Mouse (Mus musculus) left cerebral cortex, postnatal 25 days (tissue): ENCODE results near the gene Csnk1e. TPM values are rescaled to one million over a fixed set of nuclear protein-coding genes. Genes with fewer than 3 reads are reported as not detected.
A peak's percentile ranks its signal among the peaks of the same experiment; 100 is the strongest.

Experiments
- DNase-seq, 2 experiments: peaks; one replicate each; pipeline ENCODE4 v3.0.0; 2022; ENCODE audit warnings: low spot score in 2 of 2, mixed read lengths in 1 of 2
- intact Hi-C: fragments of 180-260 bp; cut with DNase I; formaldehyde crosslinking; loops from one replicate; pipeline ENCODE4 v1.15.1; 2025
- total RNA-seq, 2 experiments: library from RNA; stranded (reverse); gene quantifications; 2 replicates each; pipeline ENCODE4 v1.2.3; 2021

Csnk1e gene
- total RNA-seq, 2 experiments from 2014 or later, result 133 to 141 TPM

DNA sequence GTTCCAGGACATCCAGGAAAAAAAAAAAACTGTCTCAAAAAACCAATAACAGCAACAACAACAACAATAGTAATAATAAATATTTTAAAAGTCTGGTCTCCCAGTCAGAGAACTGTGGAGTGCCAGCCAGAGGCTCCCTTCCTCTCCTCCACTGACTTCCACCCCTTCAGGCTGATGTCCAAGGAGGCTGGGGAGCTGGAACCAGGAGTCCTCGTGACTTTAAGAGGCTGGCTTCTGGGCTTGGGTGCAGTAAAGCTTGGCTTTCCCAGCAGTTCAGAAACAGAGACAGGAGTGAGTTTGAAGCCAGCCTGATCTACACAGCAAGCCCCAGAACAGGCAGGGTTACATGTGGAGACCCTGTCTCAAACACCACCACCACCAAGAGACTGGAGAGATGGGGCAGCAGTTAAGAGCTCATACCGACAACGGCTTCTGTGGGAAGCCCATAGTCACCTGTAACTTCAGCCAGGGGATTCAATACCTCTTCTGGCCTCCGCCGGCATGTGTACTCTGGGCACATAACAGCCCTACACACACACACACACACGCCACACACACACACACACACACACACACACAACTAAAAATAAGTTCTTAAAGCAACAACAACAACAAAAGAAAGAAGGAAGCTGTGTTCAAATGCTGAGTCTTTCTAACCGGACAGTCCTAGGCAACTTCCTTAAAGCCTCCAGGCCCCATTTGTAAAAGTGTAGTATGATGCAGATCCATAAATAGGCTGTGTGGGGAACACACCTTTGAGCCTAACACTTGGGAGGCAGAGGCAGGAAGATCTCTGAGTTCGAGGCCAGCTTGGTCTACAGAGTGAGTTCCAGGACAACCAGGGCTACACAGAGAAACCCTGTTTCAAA lies 9.3 kb downstream of the Csnk1e start:
- no peak for DNase-seq
- intact Hi-C loops, result no loop called here

DNA sequence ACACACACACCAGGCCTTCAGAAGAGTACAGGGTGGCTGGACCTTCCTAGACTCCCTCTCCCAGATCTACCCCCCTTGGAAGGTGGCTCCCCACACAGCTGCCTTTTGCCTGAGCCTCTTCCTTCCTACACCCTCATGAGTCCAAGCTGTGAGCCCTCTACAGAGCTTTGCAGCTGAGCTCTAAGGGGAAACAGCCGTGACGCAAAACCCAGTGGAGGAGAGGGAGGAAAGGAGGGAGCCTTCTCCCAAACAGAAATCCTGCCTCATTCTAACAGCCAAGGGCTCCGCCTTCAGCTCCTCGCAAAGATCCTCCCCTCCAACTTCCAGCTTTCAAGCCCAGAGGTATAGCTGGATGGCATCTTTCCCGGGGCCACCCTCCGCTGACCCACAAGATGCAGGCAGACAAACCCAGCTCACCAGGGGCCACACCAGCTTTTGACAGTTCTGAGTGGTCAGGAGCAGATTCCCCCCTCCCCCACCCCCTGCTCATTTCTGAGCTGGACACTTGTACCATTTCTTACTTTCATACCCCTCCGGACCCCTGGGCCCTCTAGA lies 11.4 kb downstream of the Csnk1e start:
- intact Hi-C loops, result no loop called here
- peak; percentile 44 to 92 for DNase-seq

DNA sequence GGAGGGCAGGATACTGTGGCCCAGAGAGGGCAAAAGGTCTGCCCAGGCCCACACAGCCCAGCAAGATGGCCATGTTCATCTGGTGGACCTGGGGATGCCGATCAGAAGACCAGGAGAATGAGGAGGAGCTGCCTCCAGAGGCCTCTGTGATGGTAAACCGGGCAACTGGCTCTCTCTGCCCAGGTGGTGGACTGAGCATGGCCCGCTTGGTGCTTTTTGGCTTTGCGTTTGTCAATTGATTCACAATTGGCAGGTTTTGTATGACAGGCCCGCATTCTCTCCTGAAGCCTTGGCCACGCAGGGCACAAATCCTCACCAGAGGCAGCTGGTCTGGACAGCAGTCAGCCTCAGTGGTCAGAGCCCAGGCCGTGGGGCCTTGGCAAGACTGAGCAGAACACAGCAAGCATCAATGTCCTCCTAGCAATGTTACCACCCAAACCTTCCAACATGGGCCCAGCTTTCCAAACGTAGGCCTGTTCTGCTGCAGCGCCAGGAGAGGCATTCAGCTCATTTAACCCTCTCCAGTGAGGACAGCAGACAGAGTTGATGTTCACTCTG lies 12.3 kb downstream of the Csnk1e start:
- intact Hi-C loops, result no loop called here
- DNase-seq, result no peak

DNA sequence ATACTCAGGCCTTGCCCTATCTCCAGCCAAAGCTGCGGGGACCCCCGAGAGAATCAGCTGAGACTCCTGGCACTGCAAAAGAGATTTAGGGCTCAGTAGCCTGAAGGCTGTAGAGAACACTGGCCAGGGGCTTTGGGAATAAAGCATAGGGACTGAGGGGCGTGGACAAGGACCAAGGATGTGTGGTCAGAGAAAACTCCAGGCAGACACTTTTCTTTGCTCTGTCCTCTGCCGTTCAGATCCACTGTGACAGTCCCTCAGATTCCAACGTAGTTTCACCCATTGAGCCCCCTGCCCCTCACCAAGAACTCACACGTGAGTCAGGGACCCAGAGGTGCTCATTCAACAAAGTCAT lies 13.1 kb downstream of the Csnk1e start:
- no peak for DNase-seq
- intact Hi-C loops, result no loop called here

DNA sequence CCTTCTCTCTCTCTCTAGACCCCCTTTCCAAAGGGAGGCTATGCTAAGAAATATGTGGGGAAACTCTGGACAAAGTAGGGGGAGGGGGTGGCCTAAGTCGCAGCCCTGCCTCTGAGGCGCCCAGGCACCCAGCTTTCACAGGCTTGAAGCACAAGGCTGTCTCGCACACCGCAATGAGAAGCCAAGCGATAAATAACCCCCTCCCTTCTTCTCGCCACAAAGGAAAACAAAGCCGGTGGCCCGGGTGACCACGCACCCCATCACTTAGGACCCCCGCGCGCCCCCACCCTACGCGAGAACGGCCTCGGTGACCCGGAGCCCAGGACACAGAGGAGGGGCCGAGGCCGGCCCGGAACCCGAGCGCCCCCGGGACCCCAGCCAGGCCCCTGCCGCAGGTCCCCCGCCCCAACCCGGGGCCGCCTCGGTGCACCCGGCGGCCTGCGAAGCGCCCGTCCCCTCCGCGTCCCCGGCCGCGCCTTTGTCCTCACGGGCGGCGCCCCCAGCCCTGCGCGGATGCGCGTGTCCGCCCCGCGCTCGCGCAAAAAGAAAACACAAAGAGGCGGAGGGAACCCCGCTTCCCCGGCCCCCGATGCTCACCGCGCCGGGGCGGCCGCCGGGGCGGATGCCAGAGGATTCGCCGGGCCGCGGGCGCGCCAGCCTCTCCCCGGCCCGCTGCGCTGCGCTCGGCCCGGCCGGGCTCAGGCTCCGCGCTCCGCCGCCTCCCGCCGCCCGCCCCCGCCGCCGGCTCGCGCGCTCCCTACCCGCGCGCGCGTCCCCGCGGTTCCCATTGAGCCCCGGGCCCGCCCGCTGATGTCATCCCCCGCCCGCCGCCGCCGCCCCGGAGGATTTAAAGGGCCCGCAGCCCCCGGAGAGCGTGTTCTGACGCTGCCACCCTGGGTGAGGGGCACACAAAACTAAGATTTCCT lies 13.8 kb downstream of the Csnk1e start:
- intact Hi-C loops, result loop anchor here (2.0 kb wide), 1 partner anchor 39 kb away; the partner anchor contains the start of gene Tmem184b
- peak; percentile 81 to 82 for DNase-seq

DNA sequence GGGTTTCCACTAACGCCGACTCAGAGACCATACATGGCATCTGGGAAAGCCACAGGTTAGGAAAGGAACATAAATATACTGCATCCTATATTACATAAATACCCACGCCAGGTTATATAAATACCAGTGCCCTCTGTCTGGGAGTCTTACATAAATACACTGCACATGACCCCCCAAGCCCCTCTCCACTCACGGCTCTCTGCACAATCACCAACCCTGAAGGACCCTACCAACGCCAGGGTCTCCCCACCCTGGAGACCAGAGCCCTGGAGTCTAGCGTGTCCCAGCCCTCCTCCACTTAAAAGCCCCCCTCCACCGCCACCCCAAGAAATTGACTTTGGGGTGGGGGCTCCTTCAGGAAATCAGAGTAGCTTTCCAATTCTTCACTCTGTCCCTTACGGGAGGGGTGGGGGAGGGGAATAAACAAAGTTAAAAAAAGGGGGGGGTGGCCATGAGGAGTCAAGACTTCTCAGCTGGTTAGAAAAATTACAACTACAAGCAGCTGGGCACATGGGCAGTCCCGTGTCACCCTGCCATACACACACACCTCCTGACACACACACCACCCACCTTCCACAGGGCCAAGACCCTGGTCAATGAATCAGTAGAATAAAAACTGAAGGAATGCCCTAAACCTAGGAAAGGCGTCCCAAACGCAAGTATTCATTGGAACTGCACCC lies 14.6 kb downstream of the Csnk1e start:
- intact Hi-C loops, result loop anchor here (2.0 kb wide), 1 partner anchor 38 kb away; the partner anchor contains the start of gene Tmem184b
- DNase-seq, result no peak

- DNase-seq, result peak; percentile 57 to 69
- intact Hi-C loops, result loop anchor here (2.0 kb wide), 1 partner anchor 37 kb away; the partner anchor contains the start of gene Tmem184b
These were observed 15.1 kb downstream of the Csnk1e start for GRCm38 (mm10) chr15:79440223-79440622.

DNA sequence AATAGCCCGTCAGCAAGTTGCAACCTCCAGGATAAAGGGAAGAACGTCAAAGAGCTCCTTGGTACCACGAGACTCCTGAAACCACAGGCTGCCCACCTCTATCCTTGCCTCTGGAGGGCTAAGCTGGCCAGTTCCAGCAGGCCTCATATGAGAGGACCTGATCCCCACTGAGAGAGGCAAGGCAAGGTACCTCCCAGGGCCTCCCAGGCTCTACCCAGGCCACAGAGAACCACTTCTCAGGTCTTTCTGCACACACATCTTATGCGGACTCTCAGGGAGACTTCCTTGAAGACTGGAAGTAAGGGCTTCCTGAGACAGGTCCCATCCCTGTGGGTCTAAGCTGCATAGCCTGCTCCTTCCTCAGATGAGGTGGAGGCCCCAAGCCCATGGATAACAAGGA lies 16.0 kb downstream of the Csnk1e start:
- DNase-seq, result no peak
- intact Hi-C loops, result no loop called here

DNA sequence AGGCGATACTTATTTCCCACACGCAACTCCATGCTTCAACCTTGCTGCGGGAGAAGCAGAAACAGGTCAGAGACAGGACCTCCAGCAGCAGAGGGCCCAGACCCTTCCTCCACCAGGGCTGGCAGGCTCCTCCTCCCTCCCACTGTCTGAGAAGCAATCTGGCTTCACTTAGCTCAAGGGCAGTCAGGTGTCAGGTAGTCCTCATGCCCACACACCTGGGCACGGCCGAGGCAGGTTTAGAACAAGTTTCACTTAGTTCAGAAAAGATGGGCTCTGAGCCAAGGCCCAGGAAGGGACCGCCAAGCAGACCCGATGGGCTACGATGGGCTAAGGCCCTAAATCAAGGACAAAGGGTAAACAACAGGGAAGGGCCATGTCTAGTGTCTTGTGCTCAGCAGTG lies 16.6 kb downstream of the Csnk1e start:
- no peak for DNase-seq
- intact Hi-C loops, result no loop called here

DNA sequence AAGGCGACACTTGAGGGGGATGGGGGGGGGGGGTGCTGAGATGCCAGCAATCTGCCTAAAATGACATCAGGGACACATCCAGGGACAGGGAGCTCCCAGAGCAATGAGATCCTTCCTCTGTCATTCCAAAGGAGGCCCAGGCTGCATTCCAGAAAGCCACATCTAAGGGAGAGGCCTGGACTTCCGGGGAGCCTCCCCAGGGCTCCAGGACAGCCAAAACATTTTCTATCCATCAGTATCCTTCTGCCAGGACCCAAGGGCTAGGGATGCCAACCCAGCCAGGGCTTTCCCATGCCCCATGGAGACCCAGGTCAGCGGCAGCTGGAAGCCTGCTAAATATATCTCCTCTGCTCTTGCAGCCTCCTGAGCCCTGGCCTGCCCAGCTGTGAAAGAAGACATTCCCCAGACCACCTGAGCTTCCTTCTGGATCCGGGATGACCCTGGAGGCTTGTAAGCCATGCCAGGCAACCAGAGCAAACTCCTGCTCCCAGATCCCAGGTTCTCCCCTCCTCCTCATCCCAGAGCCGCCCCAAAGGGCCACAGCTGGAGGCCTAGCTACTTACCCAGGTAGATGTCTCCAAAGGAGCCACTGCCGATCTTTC lies 17.1 kb downstream of the Csnk1e start:
- intact Hi-C loops, result no loop called here
- no peak for DNase-seq

GRCm38 (mm10) chr15:79437541-79438208 lies 17.7 kb downstream of the Csnk1e start:
- intact Hi-C loops, result no loop called here

GRCm38 (mm10) chr15:79436481-79436921 lies 18.9 kb downstream of the Csnk1e start:
- intact Hi-C loops, result no loop called here
- no peak for DNase-seq

More at GRCm38 (mm10) chr15:79437541-79438208, 17.7 kb downstream of the Csnk1e start:
- no peak for DNase-seq

DNA sequence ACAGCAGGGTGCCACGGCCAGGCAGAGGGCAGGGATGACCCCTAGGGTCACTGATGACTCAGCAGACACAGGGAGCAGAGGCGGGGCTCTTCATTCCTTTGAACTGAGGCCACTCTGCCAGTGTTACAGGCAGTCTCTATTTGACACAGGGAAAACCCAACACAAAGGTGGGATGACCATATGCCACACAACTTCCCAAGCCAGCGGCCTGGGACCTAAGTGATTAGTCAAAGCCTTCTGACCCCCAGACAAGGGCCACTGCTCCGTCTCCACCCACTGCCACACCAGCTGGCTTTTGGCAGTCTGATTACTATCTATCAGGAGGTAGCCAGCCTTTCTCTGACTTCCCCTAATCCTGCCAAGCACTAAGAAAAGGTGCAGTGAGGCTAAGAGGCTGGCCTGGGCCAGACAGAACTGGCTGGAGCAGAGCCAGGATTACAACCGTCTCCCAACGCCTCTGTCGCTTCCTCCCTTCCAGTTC lies 20.1 kb downstream of the Csnk1e start:
- intact Hi-C loops, result no loop called here
- no peak for DNase-seq

GRCm38 (mm10) chr15:79432892-79433291 lies 22.5 kb downstream of the Csnk1e start:
- intact Hi-C loops, result loop anchor here (2.0 kb wide), 1 partner anchor 30 kb away; the partner anchor contains the start of gene Tmem184b
- peak; percentile 53 to 84 for DNase-seq

GRCm38 (mm10) chr15:79432328-79432727 lies 23.0 kb downstream of the Csnk1e start:
- peak in 1 of 2 experiments; percentile 71 for DNase-seq
- intact Hi-C loops, result loop anchor here (2.0 kb wide), 1 partner anchor 30 kb away; the partner anchor contains the start of gene Tmem184b

DNA sequence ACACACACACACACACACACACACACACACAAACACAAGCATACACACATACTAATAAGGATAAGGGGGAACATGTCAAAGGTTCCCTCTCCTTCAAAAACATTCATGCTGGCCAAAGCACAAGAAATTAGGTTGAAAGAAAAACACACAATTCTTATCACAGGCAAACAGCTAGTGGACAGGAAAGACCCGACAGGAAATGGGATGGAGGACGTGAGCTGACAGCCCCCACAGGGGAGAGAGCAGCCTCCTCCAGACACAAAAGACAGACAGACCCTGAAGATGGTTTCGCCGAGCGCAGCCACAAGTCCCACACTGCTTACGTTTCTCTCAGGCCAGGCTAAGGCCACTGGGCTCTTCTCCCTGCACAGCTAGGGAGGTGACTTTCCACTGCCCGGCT lies 23.4 kb downstream of the Csnk1e start:
- intact Hi-C loops, result loop anchor here (2.0 kb wide), 1 partner anchor 29 kb away; the partner anchor contains the start of gene Tmem184b

GRCm38 (mm10) chr15:79430461-79431000 lies 24.8 kb downstream of the Csnk1e start:
- intact Hi-C loops, result no loop called here
- DNase-seq, result no peak

More for the DNA sequence above, 23.4 kb downstream of the Csnk1e start:
- DNase-seq, result no peak
